Mouse (Mus musculus) CH12.LX (cell line): Measurements from ENCODE around the gene Nectin2.

ENCODE experiments used
- CTCF ChIP-seq, 2 experiments: IDR thresholded peaks in 1 of 2; conservative IDR thresholded peaks in 1 of 2; 2 replicates each; pipeline ENCODE4 v1.5.1; 2011 to 2012; ENCODE audit warnings: low read depth in 2 of 2, low read length in 2 of 2, improper control_type of control experiment in 1 of 2, inconsistent platforms in 1 of 2, mild to moderate bottlenecking in 1 of 2, moderate library complexity in 1 of 2
- POLR2A ChIP-seq: IDR thresholded peaks from 2 replicates; pipeline ENCODE4 v1.6.1; 2011; ENCODE audit warnings: low read depth, mild to moderate bottlenecking, improper control_type of control experiment, low read length

DNA sequence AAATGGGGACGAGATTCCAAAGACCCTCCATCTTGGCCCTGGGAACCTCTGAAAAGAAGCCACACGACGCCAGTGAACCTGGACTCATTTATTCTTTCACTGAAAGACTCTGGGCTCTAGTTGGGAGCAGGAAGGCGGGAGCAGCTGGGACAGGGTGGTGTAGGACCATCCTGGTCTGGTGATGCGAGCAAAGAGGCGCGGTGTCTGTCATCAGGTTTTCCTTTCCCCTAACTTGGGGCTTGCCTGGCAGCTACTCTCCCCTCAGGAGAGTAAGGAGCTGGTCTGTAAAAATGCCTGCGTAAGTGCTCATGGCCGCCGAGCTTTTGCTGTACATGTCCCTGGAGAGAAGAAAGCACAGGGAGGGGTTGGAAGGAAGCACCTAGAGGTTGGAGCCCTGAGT is 78.8 kb downstream of the Nectin2 start:
- no peak for TF ChIP-seq CTCF (conservative IDR thresholded peaks at IDR 0.05 in 1 of 2, IDR thresholded peaks at IDR 0.05 in 1 of 2; ENCODE audit: low read depth in 2 of 2, low read length in 2 of 2)
- no peak for TF ChIP-seq POLR2A
